Mouse (Mus musculus) induced T-regulatory cell, adult 2 months (primary cell): ENCODE data around the gene Il4ra.
A peak's percentile ranks its signal among the peaks of the same experiment; 100 is the strongest.

Experiments
- DNase-seq: peaks from one replicate; pipeline ENCODE4 v3.0.0-alpha.2; 2012; ENCODE audit warnings: low read depth

The Il4ra gene

DNA sequence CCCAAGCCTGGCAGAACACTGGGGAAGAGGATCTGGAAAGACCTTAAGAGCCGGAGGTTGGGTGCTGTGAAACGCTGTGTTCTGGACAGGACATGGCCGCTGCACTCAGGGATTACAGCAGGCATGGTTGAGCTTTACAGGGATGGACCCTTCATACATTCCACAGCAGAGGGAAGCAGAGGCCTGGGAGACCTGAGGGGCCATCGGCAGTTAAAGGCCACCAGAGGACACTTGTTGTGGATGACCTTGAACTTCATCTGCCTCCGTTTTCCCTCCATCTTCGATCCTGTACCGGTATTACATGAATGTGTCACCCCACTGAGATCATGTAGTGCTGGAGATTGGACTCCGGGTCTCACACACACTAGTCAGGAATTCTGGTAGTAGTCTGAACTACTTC lies 2.0 kb upstream of the Il4ra start:
- DNase-seq: no peak

- DNase-seq: no peak
Observed at GRCm38 (mm10) chr7:125550881-125551381, 989 bp upstream of the Il4ra start.

DNA sequence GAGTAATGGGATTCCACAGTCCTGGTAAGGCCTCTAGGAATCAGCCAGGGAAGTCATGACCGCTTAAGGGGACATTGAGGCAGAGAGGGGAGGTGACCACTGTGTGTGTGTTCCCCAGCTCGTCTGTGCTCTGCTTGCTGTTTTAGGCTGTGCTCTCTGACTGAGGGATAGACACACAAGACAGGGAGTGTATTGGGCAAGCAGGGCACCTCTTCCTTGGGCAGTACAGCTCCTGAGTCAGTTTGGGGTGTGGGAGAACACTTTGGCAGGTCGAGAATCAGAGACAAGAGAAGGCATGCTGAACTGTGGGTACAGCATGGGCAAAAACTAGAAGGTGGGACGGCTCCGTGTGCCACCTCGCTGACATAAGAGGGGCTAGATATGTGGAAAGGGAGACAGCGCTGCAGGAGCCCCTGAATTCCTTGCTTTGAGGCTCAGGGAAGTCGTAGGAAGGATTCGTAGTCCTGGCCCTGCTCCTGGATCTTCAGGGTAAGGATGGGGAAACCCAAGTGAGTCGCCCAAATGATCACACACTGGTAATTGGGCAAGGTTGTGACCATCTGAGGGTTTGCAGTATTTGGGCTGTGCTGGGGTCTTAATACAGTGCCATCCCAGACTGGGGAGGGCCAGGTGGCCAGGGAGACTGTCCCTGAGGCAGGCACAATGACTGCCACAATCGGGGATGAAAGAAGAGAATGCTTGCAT lies 1.1 kb downstream of the Il4ra start:
- peak; percentile 61 for DNase-seq

GRCm38 (mm10) chr7:125553653-125554428 lies 1.9 kb downstream of the Il4ra start:
- DNase-seq: peak; percentile 58

DNA sequence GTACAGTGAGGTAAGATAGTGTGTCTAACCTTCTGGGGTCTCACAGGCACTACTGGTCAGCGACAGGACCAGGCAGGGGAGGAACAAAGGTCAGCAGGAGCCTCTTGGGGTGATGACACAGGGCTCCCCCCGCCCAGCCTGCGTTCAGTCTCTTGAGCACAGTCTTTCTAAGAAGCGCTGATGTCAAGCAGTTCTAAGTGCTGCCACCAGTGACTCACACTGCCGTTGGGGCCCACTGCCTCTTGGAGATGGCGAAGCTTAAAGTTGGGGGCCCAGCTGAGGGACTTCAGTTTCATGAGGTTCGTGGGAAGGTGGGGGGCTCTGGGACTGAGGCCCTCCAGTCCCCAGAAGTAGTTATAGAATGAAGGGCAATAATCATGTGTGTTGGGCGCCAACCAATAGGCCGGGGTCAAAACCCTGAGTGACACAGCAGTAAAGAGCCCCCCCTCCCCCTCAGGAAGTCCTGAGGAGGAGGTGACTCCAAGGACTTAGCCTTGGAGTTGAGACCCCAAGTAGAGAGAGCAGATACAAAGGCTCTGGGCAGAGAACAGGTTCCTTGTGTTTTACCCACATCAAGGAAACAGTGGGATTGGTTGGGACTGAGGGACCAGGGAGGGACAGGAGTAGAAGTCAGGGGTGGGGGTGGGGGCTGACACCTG lies 2.7 kb downstream of the Il4ra start:
- DNase-seq: peak; percentile 80

GRCm38 (mm10) chr7:125555351-125555872 lies 3.5 kb downstream of the Il4ra start:
- peak; percentile 76 for DNase-seq

DNA sequence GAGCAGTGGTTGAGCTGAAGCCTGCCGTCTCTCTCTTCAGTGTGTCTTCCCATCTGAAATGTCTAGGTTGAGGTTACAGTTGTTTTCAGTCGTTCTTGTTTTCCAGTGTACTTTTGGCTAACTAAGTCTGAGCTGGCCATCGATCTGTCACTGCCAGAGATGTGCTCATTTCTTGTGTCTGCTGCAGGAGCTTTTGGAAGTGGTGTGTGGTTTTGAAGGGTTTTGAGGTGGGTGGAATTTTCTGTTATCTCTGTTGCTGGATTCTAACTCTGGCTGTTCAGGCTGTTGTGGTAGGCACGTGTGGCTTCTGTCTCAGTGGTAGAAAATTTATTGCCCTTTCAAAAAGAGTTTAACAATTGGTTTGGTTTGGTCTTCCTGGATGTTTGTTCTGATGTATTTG lies 4.2 kb downstream of the Il4ra start:
- DNase-seq: peak; percentile 72

DNA sequence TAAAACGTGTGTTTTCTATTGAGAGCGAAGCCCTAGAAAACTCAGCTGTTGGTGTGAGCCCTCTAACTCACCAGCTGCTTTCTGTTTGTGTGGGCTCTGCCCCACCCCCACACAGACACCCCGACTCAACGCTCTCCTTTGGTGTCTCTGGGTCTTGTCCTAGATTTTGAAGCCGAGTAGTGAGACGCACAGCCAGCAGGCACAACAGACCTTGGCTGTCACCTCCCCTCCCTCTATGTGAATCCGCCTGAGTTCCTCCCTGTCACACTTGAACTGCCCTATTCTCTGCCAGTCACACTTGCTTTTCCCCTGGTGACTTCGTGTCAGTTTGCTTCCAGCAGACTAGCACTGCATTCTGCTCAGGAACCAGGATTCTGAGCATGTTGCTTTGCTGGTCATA lies 4.9 kb downstream of the Il4ra start:
- peak; percentile 67 for DNase-seq

- DNase-seq: peak; percentile 40
Observed at GRCm38 (mm10) chr7:125558401-125558945, 6.6 kb downstream of the Il4ra start.

DNA sequence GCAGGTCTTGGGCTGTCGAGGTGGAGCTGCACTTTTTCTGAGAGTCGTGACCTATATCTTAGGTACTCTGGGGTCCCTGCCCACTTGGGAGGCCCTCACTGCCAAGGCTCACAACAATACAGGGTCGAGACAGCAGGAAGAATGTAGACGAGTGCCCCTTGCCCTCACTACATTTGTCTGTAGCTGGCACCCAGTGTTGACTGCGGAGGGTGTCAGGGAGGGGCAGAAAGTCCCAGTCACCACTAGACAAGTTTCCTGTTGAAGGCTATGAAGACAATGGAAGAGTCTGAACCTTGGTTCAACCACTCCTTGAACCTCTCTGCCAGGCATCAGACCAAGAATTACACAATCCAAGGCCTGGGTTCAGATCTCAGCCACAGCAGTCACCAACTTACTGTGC lies 7.1 kb downstream of the Il4ra start:
- DNase-seq: peak; percentile 60

DNA sequence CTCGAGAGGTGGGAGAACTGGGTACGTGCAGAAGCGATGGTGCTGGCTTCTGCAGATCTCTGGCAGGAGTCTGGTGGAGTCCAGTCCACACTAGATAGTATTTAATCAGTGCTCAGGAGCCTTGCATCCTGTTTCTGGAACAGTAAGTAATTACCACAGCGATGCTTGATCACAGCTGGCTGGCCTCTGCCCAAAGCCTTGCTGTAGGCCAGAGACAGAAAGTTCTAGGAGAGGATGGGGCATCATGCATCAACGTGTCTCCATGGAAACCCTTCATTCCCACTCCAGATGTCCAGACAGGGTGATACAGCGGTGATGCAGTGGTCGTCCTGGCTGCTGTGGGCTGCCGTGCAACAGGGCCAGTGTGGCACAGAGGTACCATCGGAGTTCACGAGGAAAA lies 7.6 kb downstream of the Il4ra start:
- DNase-seq: no peak

- DNase-seq: peak; percentile 44
Observed at GRCm38 (mm10) chr7:125560146-125560785, 8.3 kb downstream of the Il4ra start.

DNA sequence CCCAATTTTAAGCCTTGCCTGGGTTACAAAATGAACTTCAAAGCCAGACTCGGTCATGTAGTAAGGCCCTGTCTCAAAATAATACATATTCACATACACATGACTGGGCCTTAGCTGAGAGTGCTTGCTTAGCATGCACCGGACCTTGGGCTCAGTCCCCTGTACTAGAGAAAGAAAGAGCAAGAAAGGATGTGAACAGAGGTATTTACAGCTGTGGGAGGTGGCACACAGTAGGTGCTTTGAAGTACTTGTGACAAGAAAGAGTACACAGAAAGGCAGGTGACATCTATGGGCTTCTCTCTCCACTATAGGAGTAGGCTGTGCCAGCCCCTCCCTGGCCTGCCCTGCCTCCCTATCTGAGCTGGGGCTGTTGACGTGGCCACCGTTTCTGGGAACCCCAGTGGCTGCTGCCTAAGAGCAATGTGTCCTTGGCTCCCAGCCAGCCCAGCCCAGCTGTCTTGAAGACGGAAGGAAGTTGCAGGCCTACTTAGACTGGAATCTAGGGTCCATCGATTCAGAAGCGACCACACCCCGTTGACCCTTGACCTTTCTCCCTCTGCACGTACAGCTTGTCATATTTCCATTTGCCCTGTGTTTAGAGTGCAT lies 9.3 kb downstream of the Il4ra start:
- DNase-seq: peak; percentile 85

DNA sequence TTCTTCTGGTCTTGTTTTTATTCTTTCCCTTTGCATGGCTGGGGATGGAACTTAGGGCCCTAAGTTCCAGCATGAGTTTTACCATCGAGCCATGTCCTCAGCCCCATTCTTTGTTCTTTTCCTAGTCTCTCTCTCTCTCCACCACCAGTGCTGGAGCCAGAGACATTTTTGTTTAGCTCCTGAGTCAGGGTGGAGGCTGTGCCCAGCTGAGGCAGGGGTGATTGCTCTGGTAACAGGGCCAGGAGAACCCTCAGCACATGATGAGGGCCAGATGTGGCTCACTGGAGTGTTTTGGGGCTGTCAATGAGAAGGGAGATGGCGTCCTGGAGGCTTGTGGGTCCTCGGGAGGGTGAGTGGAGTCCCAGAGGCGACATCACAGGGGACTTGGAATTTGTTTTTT lies 10.5 kb downstream of the Il4ra start:
- no peak for DNase-seq

- no peak for DNase-seq
Observed at GRCm38 (mm10) chr7:125563093-125563492, 11.2 kb downstream of the Il4ra start.

GRCm38 (mm10) chr7:125564316-125565024 lies 12.6 kb downstream of the Il4ra start:
- no peak for DNase-seq

DNA sequence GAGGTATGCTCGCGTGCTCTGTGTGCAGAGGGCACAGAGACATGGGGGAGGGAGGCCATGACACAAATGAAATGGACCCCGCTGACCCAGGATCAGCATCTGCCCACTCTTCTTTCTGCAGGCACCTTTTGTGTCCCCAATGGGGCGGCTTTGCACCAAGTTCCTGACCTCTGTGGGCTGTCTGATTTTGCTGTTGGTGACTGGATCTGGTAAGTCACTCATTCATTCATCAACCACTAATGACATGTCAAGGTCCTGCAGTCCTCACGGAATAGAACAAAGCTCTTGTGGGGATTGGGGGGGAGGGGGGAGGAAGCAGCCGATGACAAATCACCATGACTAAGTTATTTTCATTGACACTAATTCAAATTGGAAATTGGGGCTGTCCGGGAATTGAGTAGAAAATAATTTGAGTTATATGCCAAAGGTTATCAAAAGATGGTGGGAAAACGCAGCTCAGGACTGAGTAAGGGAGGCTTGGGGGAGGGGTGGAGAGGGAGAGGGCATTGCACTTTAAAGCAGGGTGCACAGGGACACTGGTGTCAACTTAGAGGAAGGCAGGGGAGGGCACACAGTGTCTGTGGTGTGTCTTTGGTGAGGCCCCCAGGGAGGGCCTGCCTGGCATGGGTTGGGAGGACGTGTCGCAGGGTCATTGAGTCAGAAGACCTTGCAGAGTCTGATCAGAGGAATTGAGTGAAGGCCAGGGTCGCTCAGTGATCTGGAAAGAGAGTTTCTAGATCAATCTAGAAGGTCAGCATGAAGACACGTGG lies 13.8 kb downstream of the Il4ra start:
- no peak for DNase-seq

DNA sequence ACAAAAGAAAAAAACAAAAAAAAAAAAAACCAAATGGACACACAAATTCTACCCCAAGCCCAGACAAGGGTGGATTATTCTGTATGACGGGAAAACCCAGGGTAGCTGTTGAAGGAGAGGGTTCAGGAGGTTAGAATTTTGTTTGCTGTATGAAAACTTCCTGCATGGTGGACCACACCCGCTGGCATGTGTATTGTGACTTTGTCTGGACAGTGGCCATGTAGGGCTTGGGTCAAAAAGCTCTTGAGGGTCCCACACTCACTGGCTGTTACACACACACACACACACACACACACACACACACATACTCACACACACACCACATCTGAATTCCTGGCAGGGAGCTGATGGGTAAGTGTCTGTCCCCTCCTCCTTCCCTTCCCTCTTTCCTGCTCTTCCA lies 14.5 kb downstream of the Il4ra start:
- no peak for DNase-seq

GRCm38 (mm10) chr7:125568888-125569287 lies 17.0 kb downstream of the Il4ra start:
- DNase-seq: no peak

DNA sequence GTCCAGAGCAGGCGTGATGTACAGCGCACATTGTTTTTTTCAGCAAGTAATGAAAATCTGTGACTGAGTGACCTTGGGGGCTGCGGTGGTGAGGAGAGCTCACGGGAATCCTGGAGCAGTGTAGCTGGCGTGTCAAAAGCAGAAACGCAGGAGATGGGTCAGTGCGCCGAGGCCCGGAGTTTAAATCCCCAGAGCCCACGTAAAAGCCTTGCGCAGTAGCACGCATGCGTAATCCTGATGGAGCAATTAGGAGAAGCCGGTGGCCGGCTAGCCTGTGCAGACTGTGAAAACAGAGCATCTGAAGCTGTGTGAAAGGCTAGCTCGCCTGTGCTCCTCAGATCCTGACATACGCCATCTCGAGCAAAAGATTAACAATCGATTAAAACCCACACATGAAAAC lies 20.0 kb downstream of the Il4ra start:
- DNase-seq: no peak
